Mouse (Mus musculus) embryonic facial prominence, embryonic 12.5 days (tissue): Measurements from ENCODE around the gene Slc37a1. TPM values are rescaled to one million over a fixed set of nuclear protein-coding genes. Genes with fewer than 3 reads are reported as not detected.

Experiments
- ATAC-seq: fragments of 200-750 bp; cut with Nextera tagmentation; 2 replicates; pipeline ENCODE4 v1.8.0; 2017; ENCODE audit not compliant: insufficient number of reproducible peaks, insufficient read depth, low FRiP score, low TSS enrichment
- H3K27ac ChIP-seq: fragments of 300-500 bp; sonication (generic); 2 replicates; pipeline ENCODE4 v1.5.1; 2016; ENCODE audit warnings: mild to moderate bottlenecking
- H3K27me3 ChIP-seq: fragments of 300-500 bp; sonication (generic); 2 replicates; pipeline ENCODE4 v1.6.1; 2016; ENCODE audit warnings: mild to moderate bottlenecking, moderate library complexity
- H3K36me3 ChIP-seq: fragments of 300-500 bp; sonication (generic); 2 replicates; pipeline ENCODE4 v1.6.1; 2016; ENCODE audit warnings: mild to moderate bottlenecking
- H3K4me1 ChIP-seq: fragments of 300-500 bp; sonication (generic); 2 replicates; pipeline ENCODE4 v1.6.1; 2016
- H3K4me2 ChIP-seq: fragments of 300-500 bp; sonication (generic); replicated peaks from 2 replicates; pipeline ENCODE4 v1.6.1; 2016; ENCODE audit warnings: mild to moderate bottlenecking, moderate library complexity
- H3K4me3 ChIP-seq: fragments of 300-500 bp; sonication (generic); 2 replicates; pipeline ENCODE4 v1.5.1; 2016; ENCODE audit warnings: mild to moderate bottlenecking
- H3K9ac ChIP-seq: fragments of 300-500 bp; sonication (generic); 2 replicates; pipeline ENCODE4 v1.6.1; 2016; ENCODE audit warnings: mild to moderate bottlenecking, moderate library complexity
- H3K9me3 ChIP-seq: fragments of 300-500 bp; sonication (generic); 2 replicates; pipeline ENCODE4 v1.6.1; 2016; ENCODE audit warnings: mild to moderate bottlenecking, moderate library complexity
- WGBS: fragments of 180-500 bp; shearing (Covaris S2); methylation state at CpG from one replicate; pipeline ENCODE4 v1.1.7; 2016; 5-methylcytosine and 5-hydroxymethylcytosine counted together
- polyA plus RNA-seq: library from polyadenylated mRNA; unstranded; fragments of >200 nt; fragmentation: Nextera tagmentation; extraction: Ambion mirVana; gene quantifications from 2 replicates; pipeline ENCODE4 v1.2.1, GENCODE M21; 2016

Slc37a1 gene
- polyA plus RNA-seq, 1 experiment from 2014 or later: 3.3 TPM

DNA sequence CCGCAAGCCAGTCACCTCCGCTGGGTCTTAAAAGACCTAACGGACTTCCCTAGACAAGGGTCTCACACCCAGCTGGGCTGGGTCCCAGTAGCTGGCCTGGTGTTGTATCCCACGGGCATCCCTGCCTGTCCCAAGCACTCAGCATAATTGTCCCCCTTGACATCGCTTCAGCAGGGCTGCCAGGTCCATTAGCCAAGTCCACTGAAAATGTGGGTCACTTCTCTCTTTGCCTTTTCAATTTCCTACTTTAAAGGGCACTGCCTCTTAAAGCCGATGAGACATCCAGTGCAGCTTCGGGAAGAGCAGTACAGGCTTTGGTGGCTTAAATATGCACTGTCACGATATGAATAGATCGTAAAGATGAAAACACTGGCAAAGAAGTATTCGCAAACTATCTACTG is 91.8 kb downstream of the Slc37a1 start:
- Histone ChIP-seq H3K36me3 (no peaks in the 10 kb centered on the region), H3K4me1 (no peaks in the 10 kb centered on the region; the same call in 1 of the 2 replicates), H3K27ac (no peak overlapping the region), H3K9me3 (no peaks in the 10 kb centered on the region), H3K27me3 (no peaks in the 10 kb centered on the region), H3K9ac (no peak overlapping the region), H3K4me2 (peak overlapping the region; percentile 22), H3K4me3 (no peak overlapping the region)
- no peak for ATAC-seq
- 72% methylated on average over 10 of the region's 10 CpGs for WGBS

DNA sequence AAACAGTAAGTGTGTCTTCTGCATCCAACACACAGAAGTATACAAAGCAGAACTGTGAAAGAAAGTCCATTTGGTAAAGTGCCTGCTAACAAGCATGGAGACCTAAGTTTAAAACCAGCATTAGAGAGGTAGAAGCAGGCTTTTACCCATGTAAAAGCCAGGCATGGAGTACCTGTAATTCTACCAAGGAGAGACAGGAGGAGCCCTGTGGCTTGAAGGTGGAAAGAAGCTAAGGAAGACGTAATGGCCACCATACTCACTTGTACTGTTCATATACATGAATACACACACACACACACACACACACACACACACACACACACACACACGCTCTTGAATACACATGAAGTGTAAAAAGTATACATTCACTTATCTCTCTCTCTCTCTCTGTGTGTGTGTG is 92.5 kb downstream of the Slc37a1 start:
- no peak overlapping the region for H3K4me2 ChIP-seq
- H3K9ac ChIP-seq: no peak overlapping the region
- ATAC-seq: no peak
- no peak overlapping the region for H3K4me3 ChIP-seq
- H3K27ac ChIP-seq: no peak overlapping the region
- no peaks in the 10 kb centered on the region for H3K9me3 ChIP-seq
- 66% methylated on average over 2 of the region's 2 CpGs for WGBS
- no peaks in the 10 kb centered on the region for H3K36me3 ChIP-seq
- H3K4me1 ChIP-seq: no peaks in the 10 kb centered on the region; the same call in 1 of the 2 replicates
- H3K27me3 ChIP-seq: no peaks in the 10 kb centered on the region

DNA sequence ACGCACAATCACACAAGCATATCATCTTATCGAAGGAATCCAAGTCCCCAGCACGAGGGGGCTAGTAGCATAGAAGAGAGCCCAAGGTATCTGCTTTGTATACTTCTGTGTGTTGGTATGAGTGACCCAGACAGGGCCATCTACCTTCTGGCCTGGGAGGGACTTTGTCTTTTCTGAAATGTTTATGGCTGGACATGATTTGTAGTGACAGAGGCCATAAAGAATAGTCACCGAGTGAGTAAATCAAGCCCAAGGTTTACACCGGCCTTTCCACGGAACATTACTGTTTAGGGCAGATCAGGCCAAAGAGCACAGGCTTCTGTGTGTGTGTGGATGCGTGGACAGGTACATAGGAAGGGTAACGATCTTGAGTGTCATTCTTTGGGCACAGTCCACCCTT is 93.3 kb downstream of the Slc37a1 start:
- no peak overlapping the region for H3K27ac ChIP-seq
- no peaks in the 10 kb centered on the region for H3K36me3 ChIP-seq
- no peak overlapping the region for H3K4me3 ChIP-seq
- H3K9ac ChIP-seq: no peak overlapping the region
- 80% methylated on average over 8 of the region's 8 CpGs for whole genome bisulfite sequencing
- no peaks in the 10 kb centered on the region for H3K9me3 ChIP-seq
- no peak for ATAC-seq
- H3K27me3 ChIP-seq: no peaks in the 10 kb centered on the region
- H3K4me2 ChIP-seq: no peak overlapping the region
- H3K4me1 ChIP-seq: peaks cover 6% of the 10 kb centered on the region

DNA sequence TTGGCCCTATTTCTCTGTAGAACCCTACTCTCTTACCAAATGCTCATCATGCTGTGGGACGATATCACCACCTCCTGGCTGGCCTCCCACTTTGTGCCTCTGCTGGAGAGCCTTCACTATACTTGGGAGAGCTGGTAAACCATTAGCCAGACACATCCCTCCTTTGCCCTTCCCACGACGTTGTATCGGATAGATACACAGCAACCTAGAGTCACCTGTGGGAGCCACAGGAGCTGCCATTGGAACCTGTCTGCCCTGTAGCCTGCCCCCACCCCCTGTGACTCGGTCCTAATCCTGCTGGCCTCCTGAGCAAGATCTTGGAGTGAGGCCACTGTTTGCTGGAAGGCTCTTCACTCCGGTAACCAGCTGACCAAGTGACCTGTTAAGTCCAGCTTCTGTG is 96.7 kb downstream of the Slc37a1 start:
- Histone ChIP-seq H3K9ac (no peak overlapping the region), H3K4me3 (no peak overlapping the region), H3K4me1 (peaks cover 27% of the 10 kb centered on the region), H3K36me3 (no peaks in the 10 kb centered on the region), H3K27me3 (no peaks in the 10 kb centered on the region), H3K27ac (no peak overlapping the region), H3K9me3 (no peaks in the 10 kb centered on the region), H3K4me2 (no peak overlapping the region)
- ATAC-seq: no peak
- 74% methylated on average over 6 of the region's 6 CpGs for WGBS

DNA sequence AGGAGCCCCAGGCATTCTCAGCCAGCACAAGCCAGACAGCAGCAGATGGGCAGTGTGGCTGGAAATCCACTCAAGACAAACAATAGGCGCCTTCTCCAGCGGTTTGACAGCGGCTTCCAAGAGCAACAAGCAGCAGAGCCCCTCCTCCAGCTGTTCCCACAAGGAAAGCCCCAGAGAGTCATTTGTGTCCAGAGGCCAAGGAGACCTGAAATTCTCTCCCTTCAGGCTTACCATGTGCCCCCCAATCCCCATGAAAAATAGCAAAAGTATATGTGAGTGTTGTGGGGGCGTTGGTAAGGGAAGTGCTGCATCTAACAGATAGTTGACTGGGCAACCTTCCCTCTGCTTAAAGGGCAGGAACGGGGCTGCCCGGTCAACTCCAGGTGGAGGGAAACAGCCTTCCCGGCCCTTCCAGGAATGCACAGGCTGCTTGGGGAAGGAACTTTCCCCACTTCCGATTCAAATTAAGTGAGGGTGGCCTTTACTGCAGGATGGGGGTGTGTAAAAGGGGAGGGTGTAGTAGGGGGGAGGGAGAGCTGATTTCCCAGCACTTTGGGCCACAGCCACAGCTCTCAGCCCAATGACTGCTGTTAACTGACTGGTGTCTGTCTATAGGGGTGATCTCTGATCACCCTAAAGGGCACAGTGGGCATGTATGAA is 98.5 kb downstream of the Slc37a1 start:
- peak overlapping the region; percentile 72; the same call in 1 of the 2 replicates for H3K4me3 ChIP-seq
- no peaks in the 10 kb centered on the region for H3K27me3 ChIP-seq
- peak; percentile 45; the same call in 1 of the 2 replicates for ATAC-seq

DNA sequence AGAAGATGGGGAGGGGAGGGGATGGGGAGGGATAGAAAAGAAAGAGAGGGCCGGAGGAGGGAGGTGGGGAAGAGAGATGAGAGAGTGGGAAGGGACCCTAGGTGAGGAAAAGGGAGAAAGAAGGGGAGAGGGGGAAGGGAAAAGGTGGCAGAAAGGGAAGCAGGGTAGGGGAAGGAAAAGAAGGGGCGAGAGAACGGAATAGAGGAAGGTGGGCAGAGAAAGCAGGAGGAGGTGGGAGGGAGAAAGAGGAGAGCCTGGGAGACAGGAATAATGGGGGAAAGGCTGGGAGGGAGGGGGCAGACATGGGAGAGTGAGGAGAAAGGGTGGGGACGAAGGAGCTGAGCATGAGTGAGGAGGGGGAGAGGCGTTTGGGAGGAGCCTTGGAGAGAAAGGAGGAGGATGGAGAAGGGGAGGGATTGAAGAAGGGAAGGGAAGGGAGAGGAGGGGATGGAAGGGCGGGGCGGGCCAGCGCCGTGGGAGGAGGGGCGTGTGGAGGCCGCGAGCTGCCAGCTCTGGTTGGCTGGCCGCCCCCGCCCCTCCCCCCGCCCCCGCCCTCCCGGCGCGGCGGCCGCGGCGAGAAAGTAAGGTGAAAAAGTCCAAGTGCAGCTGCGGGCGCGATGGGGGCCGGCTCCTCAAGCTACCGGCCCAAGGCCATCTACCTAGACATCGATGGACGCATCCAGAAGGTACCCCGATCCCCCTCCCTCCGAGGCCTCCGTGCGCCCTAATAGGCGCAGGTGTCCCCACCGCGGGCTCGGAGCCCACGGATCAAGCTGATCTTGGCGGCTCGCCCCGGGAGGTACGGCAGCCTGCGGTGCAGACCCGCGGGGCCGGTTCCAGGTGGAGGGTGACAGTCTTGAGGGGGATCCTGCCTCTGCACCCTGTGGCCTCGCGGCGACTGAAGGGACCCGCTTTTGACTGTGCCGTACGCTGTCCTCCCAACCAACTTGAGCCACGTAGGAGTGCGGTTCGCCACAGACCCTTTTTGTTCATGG is 99.4 kb downstream of the Slc37a1 start, which contains the start of gene Pde9a:
TSS of gene Pde9a (plus strand) at position 540 of the 995 bp plus-strand sequence.
- Histone ChIP-seq H3K36me3 (no peaks in the 10 kb centered on the region), H3K4me1 (peaks cover 30% of the 10 kb centered on the region), H3K27ac (peak within 1 kb of the TSS; percentile 71), H3K4me2 (peak within 1 kb of the TSS; percentile 80), H3K9me3 (no peaks in the 10 kb centered on the region), H3K9ac (peak within 1 kb of the TSS; percentile 71), H3K27me3 (no peaks in the 10 kb centered on the region), H3K4me3 (peak within 1 kb of the TSS; percentile 72)
- ATAC-seq: peak; percentile 66
- under 1% methylated on average over 40 of the region's 56 CpGs for WGBS

More for the DNA sequence above, 98.5 kb downstream of the Slc37a1 start:
- peaks cover 30% of the 10 kb centered on the region for H3K4me1 ChIP-seq
- H3K27ac ChIP-seq: peak overlapping the region; percentile 71
- 6% methylated on average over 8 of the region's 8 CpGs for WGBS
- H3K9ac ChIP-seq: 0 out of 2 replicates have a peak overlapping the region, but pooled peaks have one; percentile 71
- H3K9me3 ChIP-seq: no peaks in the 10 kb centered on the region
- H3K36me3 ChIP-seq: no peaks in the 10 kb centered on the region
- peak overlapping the region; percentile 80 for H3K4me2 ChIP-seq

DNA sequence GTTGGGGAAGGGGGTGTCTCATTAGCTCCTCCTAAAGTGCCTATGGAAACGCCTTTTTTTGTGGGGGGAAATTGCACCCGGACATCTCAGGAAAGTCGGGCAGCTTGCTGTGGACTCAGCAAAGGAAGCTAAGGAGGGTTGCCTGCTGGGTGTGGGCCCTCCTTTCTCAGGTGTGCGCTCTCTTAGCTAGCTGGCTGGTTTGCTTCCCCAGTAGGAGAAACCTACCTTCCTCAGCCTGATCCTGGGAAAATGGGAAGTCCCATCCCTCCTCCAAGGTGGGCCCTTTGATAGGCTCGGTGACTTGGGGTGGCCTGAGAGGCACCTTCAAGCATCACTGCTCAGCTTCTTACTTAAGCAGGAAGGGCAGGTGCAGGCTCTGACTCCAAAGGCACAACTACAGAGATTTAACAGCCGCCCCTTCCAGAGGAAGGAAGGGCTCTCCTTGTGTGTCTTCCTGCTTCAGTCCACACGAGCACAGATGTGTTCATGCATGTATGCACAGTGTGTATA is 100.2 kb downstream of the Slc37a1 start:
- 11% methylated on average over 7 of the region's 7 CpGs for WGBS
- Histone ChIP-seq H3K9ac (peak overlapping the region; percentile 71), H3K4me1 (peaks cover 30% of the 10 kb centered on the region), H3K4me3 (peak overlapping the region; percentile 72), H3K27me3 (no peaks in the 10 kb centered on the region), H3K4me2 (peak overlapping the region; percentile 80), H3K27ac (no peak overlapping the region), H3K9me3 (no peaks in the 10 kb centered on the region), H3K36me3 (no peaks in the 10 kb centered on the region)
- no peak for ATAC-seq

DNA sequence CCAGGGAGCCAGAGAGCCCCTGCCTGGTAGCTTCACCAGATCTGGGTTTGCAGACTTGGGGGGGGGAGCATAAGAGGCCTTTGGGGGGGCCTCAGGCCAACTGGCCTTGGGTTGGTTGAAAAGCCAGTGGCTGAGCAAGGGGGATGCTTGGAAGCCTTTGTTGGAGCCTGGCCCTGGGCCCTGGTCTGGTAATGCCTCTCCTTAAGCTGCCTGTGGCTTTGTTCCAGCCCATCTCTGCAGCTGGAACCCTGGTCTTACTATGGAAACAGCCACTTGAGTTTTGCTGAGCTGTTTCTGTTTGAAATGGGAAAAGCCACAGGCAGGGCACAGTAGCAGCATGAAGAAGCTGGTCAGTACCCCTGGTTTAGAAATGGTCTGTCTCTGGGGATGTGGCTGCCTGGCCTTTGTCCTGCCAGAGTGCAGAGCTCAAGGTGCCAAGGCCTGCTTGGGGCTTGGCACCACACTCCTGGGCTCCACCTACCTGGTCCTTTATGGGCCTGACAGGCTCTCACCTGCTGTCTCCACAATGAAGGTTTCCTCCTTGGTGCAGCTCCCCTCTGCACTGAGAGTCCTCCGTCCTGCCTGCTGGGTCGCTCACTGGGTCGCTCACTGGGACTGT is 102.9 kb downstream of the Slc37a1 start:
- 82% methylated on average over 3 of the region's 3 CpGs for WGBS
- H3K4me2 ChIP-seq: no peak overlapping the region

DNA sequence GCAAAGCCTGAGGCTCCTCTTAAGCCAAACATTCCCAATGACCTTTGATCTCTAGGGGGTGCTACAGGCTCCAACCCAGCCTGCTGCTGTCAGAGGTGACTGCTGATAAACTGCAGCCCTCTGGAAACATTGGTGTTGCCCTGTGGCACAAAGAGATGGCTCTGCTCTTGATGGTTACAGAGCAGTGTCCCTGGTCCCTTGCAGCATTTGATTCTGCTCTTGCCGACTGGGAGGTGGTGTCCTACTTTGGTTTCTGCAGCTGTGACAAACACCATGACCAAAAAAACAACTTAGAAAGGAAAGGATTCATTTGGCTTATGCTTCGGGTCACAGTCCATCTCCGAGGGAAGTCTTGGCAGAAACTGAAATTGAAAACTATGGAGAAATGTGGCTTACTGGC is 104.9 kb downstream of the Slc37a1 start:
- no peak overlapping the region for H3K4me2 ChIP-seq
- no peaks in the 10 kb centered on the region for H3K27me3 ChIP-seq
- ATAC-seq: no peak
- H3K9ac ChIP-seq: no peak overlapping the region
- no peak overlapping the region for H3K27ac ChIP-seq
- H3K4me1 ChIP-seq: peaks cover 22% of the 10 kb centered on the region; the same call in 1 of the 2 replicates
- WGBS: 58% methylated on average over 3 of the region's 3 CpGs
- H3K36me3 ChIP-seq: no peaks in the 10 kb centered on the region
- H3K4me3 ChIP-seq: no peak overlapping the region
- H3K9me3 ChIP-seq: no peaks in the 10 kb centered on the region

More for the DNA sequence above, 102.9 kb downstream of the Slc37a1 start:
- no peak overlapping the region for H3K9ac ChIP-seq
- H3K4me3 ChIP-seq: no peak overlapping the region
- peaks cover 34% of the 10 kb centered on the region for H3K4me1 ChIP-seq
- no peaks in the 10 kb centered on the region for H3K27me3 ChIP-seq
- no peaks in the 10 kb centered on the region for H3K36me3 ChIP-seq
- H3K9me3 ChIP-seq: no peaks in the 10 kb centered on the region
- H3K27ac ChIP-seq: no peak overlapping the region
- ATAC-seq: no peak

DNA sequence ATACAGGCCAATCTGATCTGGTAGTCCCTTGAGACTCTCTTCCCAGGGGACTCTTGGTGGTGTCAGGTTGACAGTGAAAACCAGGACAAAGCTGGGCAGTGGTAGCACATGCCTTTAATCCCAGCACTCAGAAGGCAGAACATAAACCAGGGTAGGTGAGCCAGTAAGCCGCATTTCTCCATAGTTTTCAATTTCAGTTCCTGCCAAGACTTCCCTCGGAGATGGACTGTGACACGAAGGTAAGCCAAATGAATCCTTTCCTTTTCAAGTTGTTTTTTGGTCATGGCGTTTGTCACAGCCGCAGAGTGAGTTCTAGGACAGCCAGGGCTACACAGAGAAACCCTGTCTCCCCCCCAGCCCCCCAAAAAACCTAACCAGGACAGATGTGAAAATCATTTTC is 105.4 kb downstream of the Slc37a1 start:
- Histone ChIP-seq H3K27me3 (no peaks in the 10 kb centered on the region), H3K27ac (no peak overlapping the region), H3K36me3 (no peaks in the 10 kb centered on the region), H3K4me2 (no peak overlapping the region), H3K9me3 (no peaks in the 10 kb centered on the region), H3K4me1 (peaks cover 22% of the 10 kb centered on the region; the same call in 1 of the 2 replicates), H3K9ac (no peak overlapping the region), H3K4me3 (no peak overlapping the region)
- WGBS: 79% methylated on average over 5 of the region's 5 CpGs
- ATAC-seq: no peak

DNA sequence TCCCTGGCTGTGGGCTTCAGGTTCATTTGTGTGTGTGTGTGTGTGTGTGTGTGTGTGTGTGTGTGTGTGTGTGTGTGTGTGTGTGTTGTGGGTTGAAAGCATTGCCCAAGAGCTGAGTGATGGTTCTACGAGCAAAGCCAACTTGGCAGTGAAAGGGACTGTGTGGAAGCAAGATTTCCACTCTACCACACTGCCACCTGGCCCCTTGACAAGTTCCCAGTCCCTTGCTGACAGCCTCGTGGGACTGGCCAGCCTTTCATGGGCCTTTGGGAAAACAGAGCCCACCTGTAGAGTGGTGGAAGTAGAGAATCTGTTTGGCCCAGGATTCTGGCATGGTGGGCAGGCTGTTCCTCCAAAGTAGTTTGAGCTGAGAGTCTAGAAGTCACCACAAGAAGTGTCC is 107.2 kb downstream of the Slc37a1 start:
- H3K4me1 ChIP-seq: peaks cover 10% of the 10 kb centered on the region; the same call in 1 of the 2 replicates
- WGBS: 76% methylated on average over 2 of the region's 2 CpGs
- H3K9ac ChIP-seq: no peak overlapping the region
- no peaks in the 10 kb centered on the region for H3K9me3 ChIP-seq
- H3K27ac ChIP-seq: no peak overlapping the region
- H3K4me3 ChIP-seq: no peak overlapping the region
- no peaks in the 10 kb centered on the region for H3K27me3 ChIP-seq
- no peaks in the 10 kb centered on the region for H3K36me3 ChIP-seq
- no peak overlapping the region for H3K4me2 ChIP-seq
- ATAC-seq: no peak
